Mouse (Mus musculus): ENCODE data around the gene Vgll4. TPM values are rescaled to one million over a fixed set of nuclear protein-coding genes. Genes with fewer than 3 reads are reported as not detected.

Vgll4 gene
- polyA plus RNA-seq, 1 experiment from 2014 or later, result 65.9 TPM

DNA sequence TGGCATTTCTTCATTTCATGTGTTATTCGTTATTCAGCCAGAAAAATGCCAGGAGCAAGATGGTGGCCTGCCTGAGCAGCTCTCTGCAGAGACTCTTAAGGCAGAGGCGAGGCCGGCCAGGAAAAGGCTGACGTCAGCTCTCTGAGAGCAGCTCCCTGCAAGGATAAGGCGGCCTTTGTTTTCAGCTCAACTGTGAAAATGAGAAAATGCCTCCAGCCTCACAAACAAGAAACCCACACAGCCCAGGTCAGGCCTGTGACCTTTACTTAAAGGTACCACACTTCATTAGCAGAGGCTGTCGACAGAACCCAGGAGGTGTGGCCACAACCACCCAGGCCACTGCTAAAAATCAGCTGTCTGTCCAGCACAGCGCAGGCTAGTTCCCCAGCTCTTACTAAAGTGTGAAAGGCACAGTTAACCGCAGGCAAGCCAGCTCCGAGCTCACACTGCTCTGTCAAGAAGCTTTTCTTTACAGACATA lies 86.5 kb downstream of the Vgll4 start:
- peak; percentile 83 for ATAC-seq (ENCODE audit: low FRiP score)
- 2% methylated on average over 9 of the region's 9 CpGs for WGBS
- peak overlapping the region; percentile 97 for H3K27ac ChIP-seq
- no peaks in the 10 kb centered on the region for H3K27me3 ChIP-seq
- H3K9ac ChIP-seq, result peak overlapping the region; percentile 67
- peak overlapping the region; percentile 33 for H3K4me2 ChIP-seq
- peaks cover 93% of the 10 kb centered on the region for H3K4me1 ChIP-seq (replicated peaks)
- no peaks in the 10 kb centered on the region for H3K9me3 ChIP-seq
- H3K4me3 ChIP-seq, result no peak overlapping the region
- H3K36me3 ChIP-seq, result 0 out of 2 replicates have a peak, but pooled peaks cover 5% of the 10 kb centered on the region

DNA sequence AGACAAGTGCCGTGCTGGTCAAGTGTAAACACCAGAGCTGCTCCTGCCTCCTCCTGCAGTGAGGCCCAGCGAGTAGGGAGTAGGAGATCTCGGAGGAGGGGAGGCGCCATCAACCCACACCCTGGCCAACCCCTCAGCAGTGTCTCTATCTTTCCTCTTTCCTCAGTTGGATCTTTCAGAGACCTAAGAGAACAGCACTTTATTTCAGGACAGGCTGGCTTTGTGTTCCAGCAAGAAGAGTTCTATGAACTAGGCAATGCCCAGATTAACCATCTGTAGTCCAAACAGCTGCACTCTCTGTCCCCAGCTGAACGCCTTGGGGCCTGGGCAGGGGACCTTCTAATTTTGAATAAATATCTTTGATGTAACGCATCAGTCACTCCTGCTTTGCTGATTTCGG lies 87.1 kb downstream of the Vgll4 start:
- Histone ChIP-seq H3K4me2 (peak overlapping the region; percentile 32), H3K36me3 (0 out of 2 replicates have a peak, but pooled peaks cover 5% of the 10 kb centered on the region), H3K9ac (peak overlapping the region; percentile 58; the same call in 1 of the 2 replicates), H3K4me1 (replicated peaks) (peaks cover 94% of the 10 kb centered on the region), H3K4me3 (no peak overlapping the region), H3K27me3 (no peaks in the 10 kb centered on the region), H3K9me3 (no peaks in the 10 kb centered on the region), H3K27ac (peak overlapping the region; percentile 97)
- WGBS, result 13% methylated on average over 7 of the region's 7 CpGs
- peak; percentile 27; the same call in 1 of the 2 replicates for ATAC-seq (ENCODE audit: low FRiP score)

DNA sequence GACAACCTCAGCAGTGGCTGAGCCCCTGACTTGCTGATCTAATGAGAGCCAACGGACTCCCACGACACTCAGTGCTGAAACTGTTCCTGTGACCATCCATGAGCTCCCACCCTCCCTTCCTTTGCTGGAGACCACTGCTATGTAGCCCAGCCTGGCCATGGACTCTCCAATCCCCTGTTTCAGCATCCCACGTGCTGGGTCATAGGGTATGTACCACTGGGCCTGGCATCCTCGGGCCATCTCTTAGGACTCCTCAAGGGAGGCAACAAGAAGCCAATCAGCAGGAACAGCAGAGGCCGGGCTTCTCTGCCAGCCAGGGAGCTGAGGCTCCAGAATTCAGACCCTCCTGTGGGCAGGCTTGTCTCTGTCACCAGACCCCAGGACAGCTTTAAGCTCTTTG lies 87.6 kb downstream of the Vgll4 start:
- H3K27ac ChIP-seq, result peak overlapping the region; percentile 97
- H3K4me1 ChIP-seq (replicated peaks), result peaks cover 95% of the 10 kb centered on the region
- 39% methylated on average over 5 of the region's 5 CpGs for WGBS
- peak overlapping the region; percentile 58; the same call in 1 of the 2 replicates for H3K9ac ChIP-seq
- 0 out of 2 replicates have a peak, but pooled peaks cover 5% of the 10 kb centered on the region for H3K36me3 ChIP-seq
- no peaks in the 10 kb centered on the region for H3K9me3 ChIP-seq
- peak overlapping the region; percentile 32; the same call in 1 of the 2 replicates for H3K4me2 ChIP-seq
- H3K27me3 ChIP-seq, result no peaks in the 10 kb centered on the region
- no peak for ATAC-seq (ENCODE audit: low FRiP score)
- H3K4me3 ChIP-seq, result no peak overlapping the region

DNA sequence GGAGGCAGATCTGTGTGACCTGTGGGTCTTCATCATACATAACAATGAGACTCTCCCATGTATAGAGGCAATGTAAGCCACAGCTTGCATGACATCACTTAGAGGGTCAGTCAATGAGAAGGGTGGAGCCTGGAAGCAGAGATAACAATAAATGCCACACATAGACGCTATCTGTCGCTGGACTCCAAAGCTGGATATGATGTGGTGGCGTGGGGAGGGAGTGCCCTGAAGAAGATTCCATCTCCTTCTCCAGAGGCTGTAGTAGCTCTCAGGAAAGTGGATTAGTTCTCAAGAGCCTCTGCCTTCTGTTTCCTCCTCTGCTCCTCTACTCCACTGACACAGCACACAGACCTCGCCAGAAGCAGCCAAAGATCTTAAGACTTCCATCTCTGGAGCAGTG lies 89.0 kb downstream of the Vgll4 start:
- H3K27ac ChIP-seq, result peak overlapping the region; percentile 97

DNA sequence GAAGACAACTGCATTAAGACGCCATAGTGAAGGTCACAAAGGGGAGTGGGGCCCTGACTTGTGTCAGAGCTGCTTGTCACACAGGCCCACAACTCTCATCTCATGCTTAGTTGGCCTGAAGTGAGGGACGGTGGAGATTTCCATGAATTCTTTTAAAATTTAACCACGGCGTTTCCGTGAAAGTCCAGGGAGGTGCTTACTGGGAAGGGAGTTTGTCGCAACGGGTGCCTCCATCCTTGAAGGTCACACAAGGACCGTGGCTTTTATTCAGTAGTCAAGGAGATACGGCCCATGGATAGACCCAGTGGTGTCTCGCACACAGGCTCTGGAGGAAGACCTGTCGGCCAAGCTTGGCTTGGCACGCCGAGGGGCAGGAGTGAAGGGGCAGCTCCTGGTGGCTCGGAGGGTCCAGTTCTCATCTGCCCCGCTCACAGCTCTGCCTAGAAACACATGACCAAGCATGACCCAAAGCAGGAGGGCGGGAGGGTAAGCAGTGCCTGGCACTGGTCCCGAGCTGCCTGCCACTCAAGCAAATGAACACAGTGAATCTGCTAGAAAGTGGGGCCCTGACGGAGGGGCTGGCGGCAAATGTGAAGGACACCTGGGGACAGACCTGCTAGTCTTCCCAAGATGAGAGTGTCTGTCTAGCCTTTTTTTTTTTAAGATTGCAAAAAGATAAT lies 90.8 kb downstream of the Vgll4 start:
- no peak overlapping the region for H3K4me2 ChIP-seq
- H3K4me1 ChIP-seq (replicated peaks), result peaks cover 99% of the 10 kb centered on the region
- no peak for ATAC-seq (ENCODE audit: low FRiP score)
- WGBS, result 70% methylated on average over 19 of the region's 19 CpGs
- peak overlapping the region; percentile 48; the same call in 1 of the 2 replicates for H3K27ac ChIP-seq
- no peak overlapping the region for H3K4me3 ChIP-seq
- no peaks in the 10 kb centered on the region for H3K36me3 ChIP-seq
- H3K9me3 ChIP-seq, result no peaks in the 10 kb centered on the region
- H3K27me3 ChIP-seq, result no peaks in the 10 kb centered on the region
- no peak overlapping the region for H3K9ac ChIP-seq

More for the DNA sequence above, 89.0 kb downstream of the Vgll4 start:
- Histone ChIP-seq H3K9me3 (no peaks in the 10 kb centered on the region), H3K4me2 (no peak overlapping the region), H3K4me1 (replicated peaks) (peaks cover 95% of the 10 kb centered on the region), H3K4me3 (no peak overlapping the region), H3K36me3 (no peaks in the 10 kb centered on the region), H3K9ac (no peak overlapping the region), H3K27me3 (no peaks in the 10 kb centered on the region)
- no peak for ATAC-seq (ENCODE audit: low FRiP score)
- 73% methylated on average over 4 of the region's 4 CpGs for WGBS

DNA sequence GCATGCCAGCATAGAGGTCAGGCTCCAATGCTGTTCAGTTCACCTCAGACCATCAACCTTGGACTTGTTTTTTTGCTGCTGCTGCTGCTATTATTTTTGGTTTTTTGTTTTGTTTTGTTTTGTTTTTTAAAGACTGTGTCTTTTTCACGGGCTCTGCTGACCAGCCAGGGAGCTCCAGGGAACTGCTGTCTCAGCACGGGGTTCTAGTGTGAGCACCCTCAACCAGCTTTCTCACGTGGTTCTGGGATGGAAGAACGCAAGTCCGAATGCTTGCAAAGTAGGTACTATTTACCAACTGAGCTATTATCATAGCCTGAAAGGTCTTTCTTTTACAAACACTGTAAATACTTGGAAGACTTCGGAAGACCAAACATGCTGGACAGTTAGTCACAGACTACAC lies 93.2 kb downstream of the Vgll4 start:
- H3K9ac ChIP-seq, result 0 out of 2 replicates have a peak overlapping the region, but pooled peaks have one; percentile 78
- H3K27ac ChIP-seq, result peak overlapping the region; percentile 97
- H3K27me3 ChIP-seq, result no peaks in the 10 kb centered on the region
- no peak overlapping the region for H3K4me2 ChIP-seq
- H3K36me3 ChIP-seq, result no peaks in the 10 kb centered on the region
- H3K4me3 ChIP-seq, result no peak overlapping the region
- WGBS, result 71% methylated on average over 6 of the region's 6 CpGs
- no peak for ATAC-seq (ENCODE audit: low FRiP score)
- no peaks in the 10 kb centered on the region for H3K9me3 ChIP-seq
- H3K4me1 ChIP-seq (replicated peaks), result peaks cover 91% of the 10 kb centered on the region

DNA sequence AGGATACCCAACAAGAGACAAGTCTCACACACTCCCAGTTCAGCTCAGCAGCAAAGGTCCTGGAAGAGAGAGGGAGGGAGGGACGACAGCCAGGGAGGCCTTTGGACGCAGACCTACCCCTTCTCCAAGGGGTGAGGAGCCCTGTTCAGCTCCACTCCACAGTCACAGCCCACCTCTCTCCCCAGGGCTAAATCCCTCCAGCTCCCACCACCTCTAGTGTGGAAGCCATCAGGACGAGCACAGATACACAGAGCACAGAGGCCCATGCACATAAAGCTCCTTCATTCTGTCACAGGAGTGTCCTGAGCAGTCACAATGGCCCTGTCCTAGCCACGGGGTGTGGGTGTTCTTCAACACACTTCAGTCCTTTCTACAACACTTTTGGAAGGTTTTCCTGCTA lies 93.8 kb downstream of the Vgll4 start:
- 16% methylated on average over 4 of the region's 4 CpGs for WGBS
- no peak for ATAC-seq (ENCODE audit: low FRiP score)
- no peaks in the 10 kb centered on the region for H3K9me3 ChIP-seq
- H3K27me3 ChIP-seq, result no peaks in the 10 kb centered on the region
- H3K36me3 ChIP-seq, result no peaks in the 10 kb centered on the region; the same call in 1 of the 2 replicates
- peaks cover 86% of the 10 kb centered on the region for H3K4me1 ChIP-seq (replicated peaks)
- H3K27ac ChIP-seq, result peak overlapping the region; percentile 97
- no peak overlapping the region for H3K4me3 ChIP-seq
- peak overlapping the region; percentile 78 for H3K9ac ChIP-seq
- H3K4me2 ChIP-seq, result peak overlapping the region; percentile 67; the same call in 1 of the 2 replicates

DNA sequence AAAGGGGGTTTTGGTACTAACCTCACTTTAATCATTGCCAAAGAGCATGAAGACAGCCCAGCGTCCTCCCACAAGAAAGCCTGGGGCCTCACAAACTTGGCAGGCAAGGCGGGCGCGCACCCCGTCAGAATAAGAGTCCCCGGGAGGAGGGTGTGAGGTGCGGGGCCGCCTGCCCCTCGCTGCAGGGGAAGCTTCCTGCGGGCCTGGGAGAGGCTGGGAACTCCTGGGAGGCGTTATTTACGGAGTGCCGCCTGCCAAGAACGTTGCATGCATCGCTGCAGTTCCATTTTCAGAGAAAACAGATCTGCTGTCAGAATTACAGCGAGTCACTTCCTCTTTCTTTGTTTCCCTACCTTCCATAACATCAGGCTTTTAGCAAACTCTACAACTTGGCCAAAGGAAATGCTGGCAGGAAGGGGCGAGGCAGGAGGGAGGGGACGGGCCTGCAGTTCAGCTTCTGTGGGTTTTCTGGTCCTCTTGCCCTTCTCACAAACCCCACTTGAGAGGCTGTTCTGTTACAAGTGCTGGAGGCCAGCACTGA lies 94.7 kb downstream of the Vgll4 start:
- peak overlapping the region; percentile 41 for H3K4me3 ChIP-seq
- H3K27me3 ChIP-seq, result no peaks in the 10 kb centered on the region
- WGBS, result 0% methylated on average over 18 of the region's 18 CpGs
- H3K4me1 ChIP-seq (replicated peaks), result peaks cover 84% of the 10 kb centered on the region
- H3K9me3 ChIP-seq, result no peaks in the 10 kb centered on the region
- no peaks in the 10 kb centered on the region; the same call in 1 of the 2 replicates for H3K36me3 ChIP-seq
- peak overlapping the region; percentile 97 for H3K27ac ChIP-seq
- peak; percentile 80 for ATAC-seq (ENCODE audit: low FRiP score)
- peak overlapping the region; percentile 78 for H3K9ac ChIP-seq
- peak overlapping the region; percentile 67 for H3K4me2 ChIP-seq

DNA sequence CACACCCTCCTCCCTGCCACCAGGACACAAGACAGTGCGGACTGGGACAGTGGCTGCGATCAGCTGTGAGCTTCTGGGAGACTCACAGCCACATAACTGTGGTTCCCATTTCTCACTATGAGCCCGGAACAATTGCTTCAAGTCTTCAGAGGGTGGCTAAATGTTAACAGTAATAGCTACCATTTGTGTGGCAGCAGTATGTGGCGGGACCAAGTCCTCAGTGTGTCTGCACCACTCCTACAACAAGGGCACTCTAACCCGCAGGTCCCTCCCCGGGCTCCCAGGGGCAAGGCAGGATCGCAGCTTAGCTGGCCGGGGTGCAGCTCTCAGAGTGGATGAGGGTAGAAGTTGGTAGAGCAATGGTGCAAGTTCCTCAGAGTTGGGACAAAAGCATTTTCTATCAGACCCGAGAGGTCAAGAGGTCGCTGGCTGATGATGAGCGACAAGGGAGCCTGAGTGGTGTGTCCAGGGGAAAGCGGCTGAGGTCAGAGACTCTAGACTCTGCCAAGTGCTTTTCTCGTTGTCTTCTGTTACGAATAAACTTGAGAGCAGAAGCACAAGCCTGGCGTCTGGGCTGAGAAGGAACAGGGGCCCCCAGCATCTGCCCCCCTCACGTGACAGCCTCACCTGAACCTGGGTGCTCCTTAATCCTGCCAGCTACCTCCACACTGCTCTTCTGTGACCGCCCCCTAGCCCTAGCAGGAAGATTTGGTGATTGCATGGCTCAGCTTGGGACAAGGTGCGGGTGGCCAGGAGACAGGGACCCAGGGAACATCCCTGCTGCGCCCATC lies 95.5 kb downstream of the Vgll4 start:
- WGBS, result 7% methylated on average over 19 of the region's 19 CpGs
- H3K36me3 ChIP-seq, result no peaks in the 10 kb centered on the region; the same call in 1 of the 2 replicates
- no peaks in the 10 kb centered on the region for H3K27me3 ChIP-seq
- ATAC-seq (ENCODE audit: low FRiP score), result peak; percentile 57
- peak overlapping the region; percentile 67 for H3K4me2 ChIP-seq
- peak overlapping the region; percentile 78 for H3K9ac ChIP-seq
- H3K4me1 ChIP-seq (replicated peaks), result peaks cover 84% of the 10 kb centered on the region
- peak overlapping the region; percentile 41 for H3K4me3 ChIP-seq
- H3K9me3 ChIP-seq, result no peaks in the 10 kb centered on the region
- H3K27ac ChIP-seq, result peak overlapping the region; percentile 97

DNA sequence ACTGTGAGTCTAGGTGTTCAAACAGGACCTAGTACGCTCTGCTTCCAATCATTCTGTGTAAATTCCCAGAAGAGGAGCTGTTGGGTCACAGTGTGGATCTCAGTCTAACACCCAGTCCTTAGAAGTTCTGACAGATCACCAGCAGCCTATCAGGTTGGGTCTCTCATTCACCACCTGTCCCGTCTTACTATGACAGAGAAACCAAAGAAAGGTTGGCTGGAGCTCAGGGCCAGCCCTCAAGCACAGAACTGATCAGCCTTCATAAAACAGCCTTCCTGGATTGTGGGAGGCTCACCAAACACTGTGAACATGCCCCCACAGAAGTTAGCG lies 96.0 kb downstream of the Vgll4 start:
- H3K9me3 ChIP-seq, result no peaks in the 10 kb centered on the region
- peak overlapping the region; percentile 78 for H3K9ac ChIP-seq
- H3K27me3 ChIP-seq, result no peaks in the 10 kb centered on the region
- 78% methylated on average over 3 of the region's 3 CpGs for WGBS
- H3K4me1 ChIP-seq (replicated peaks), result peaks cover 84% of the 10 kb centered on the region
- peak overlapping the region; percentile 41 for H3K4me3 ChIP-seq
- H3K27ac ChIP-seq, result peak overlapping the region; percentile 97
- peak overlapping the region; percentile 67 for H3K4me2 ChIP-seq
- no peak for ATAC-seq (ENCODE audit: low FRiP score)
- no peaks in the 10 kb centered on the region; the same call in 1 of the 2 replicates for H3K36me3 ChIP-seq

DNA sequence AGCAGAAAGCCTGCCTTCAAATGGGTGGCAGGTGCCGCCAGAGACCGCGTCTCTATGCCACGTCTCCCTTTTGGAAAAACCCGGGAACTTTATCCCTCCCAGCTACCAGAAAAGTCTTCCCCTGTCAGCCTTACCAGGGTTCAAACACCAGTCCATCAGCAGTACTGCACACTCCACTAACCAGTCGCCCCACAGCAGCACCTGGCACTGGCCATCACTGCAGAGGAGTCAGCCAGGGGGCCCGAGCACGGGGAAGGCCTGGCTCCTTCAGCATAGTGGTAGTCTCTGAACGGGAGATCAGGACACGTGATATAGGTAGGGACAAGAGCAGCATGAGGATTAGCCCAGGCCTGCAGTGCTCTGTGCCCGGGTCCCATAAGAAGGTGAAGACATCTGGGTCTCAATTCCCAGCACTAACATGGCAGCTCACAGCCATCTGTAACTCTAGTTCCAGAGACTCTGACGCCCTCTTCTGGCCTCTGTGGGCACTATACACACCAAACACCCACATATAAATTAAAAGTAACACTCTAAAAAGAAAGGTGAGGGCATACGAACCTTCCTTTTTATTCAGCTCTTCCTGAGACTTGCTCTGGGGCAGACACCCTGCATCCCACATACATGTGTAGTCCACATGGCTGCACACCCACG lies 98.7 kb downstream of the Vgll4 start:
- Histone ChIP-seq H3K4me1 (replicated peaks) (peaks cover 63% of the 10 kb centered on the region), H3K4me3 (no peak overlapping the region), H3K9me3 (no peaks in the 10 kb centered on the region), H3K27ac (no peak overlapping the region), H3K27me3 (no peaks in the 10 kb centered on the region), H3K9ac (no peak overlapping the region), H3K4me2 (no peak overlapping the region), H3K36me3 (no peaks in the 10 kb centered on the region; the same call in 1 of the 2 replicates)
- WGBS, result 90% methylated on average over 14 of the region's 14 CpGs
- no peak for ATAC-seq (ENCODE audit: low FRiP score)

Data from hindbrain, embryonic 13.5 days (tissue).